In the genomic region with DNA sequence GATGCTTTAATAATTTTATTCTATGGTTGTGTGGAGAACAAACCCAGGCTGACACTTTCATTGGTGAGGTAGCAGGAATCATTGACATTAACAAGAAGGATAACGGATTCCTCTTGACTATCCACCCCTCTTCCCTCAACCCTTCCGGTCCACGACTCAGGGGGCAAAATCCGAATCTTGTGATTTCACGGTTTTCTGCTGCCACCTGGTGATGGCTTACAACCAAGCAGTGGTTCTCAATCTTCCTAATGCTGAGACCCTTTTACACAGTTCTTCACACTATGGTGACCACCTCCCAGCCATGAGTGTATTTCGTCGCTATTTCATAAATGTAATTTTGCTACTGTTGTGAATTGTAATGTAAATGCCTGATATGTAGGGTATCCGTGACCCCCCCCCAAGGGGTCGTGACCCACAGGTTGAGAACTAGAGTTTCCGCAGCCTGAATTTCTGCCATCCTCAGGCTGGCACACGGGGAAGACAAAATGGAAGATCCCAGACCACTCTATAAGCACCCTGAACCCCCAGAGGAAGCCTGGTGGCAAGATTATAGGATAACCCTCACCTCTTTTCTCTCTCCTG, we compare ENCODE assay signal across 8 mouse cellular contexts. TPM values are rescaled to one million over a fixed set of nuclear protein-coding genes. Genes with fewer than 3 reads are reported as not detected.
DNase-seq lines count a peak whose midpoint lies in the region; ATAC-seq and TF ChIP-seq lines count a peak whose summit lies in the region.

No protein-coding gene starts in this region.

- no peak overlapping the region for H3K4me2 ChIP-seq in hindbrain, embryonic 16.5 days (ENCODE audit: low read length)
- H3K4me2 ChIP-seq in myocyte (ENCODE audit: low read depth) = peak overlapping the region; percentile 93

- no peak overlapping the region for H3ac ChIP-seq in myocyte (ENCODE audit: control insufficient read depth, insufficient read length)

- H3K9ac ChIP-seq in hindbrain, embryonic 16.5 days (ENCODE audit: low read depth, low read length) = no peak overlapping the region

- no peaks in the 10 kb centered on the region for H3K36me3 ChIP-seq in hindbrain, embryonic 16.5 days (ENCODE audit: control insufficient read depth, insufficient read depth, low read length)
- H3K36me3 ChIP-seq in hindbrain, embryonic 10.5 days = no peaks in the 10 kb centered on the region
- H3K36me3 ChIP-seq in myocyte (ENCODE audit: control insufficient read depth, insufficient read depth) = no peaks in the 10 kb centered on the region

- H3K27ac ChIP-seq in hindbrain, embryonic 16.5 days (ENCODE audit: low read depth, low read length) = no peak overlapping the region
- H3K27ac ChIP-seq in hindbrain, embryonic 10.5 days = no peak overlapping the region

- no peaks in the 10 kb centered on the region for H3K4me1 ChIP-seq in hindbrain, embryonic 16.5 days (ENCODE audit: control insufficient read depth, insufficient read depth, low read depth, low read length)
- H3K4me1 ChIP-seq in hindbrain, embryonic 10.5 days (replicated peaks) = no peaks in the 10 kb centered on the region

- WGBS in hindbrain, embryonic 16.5 days = 59% methylated on average over 11 of the region's 11 CpGs
- WGBS in hindbrain, embryonic 10.5 days = 65% methylated on average over 11 of the region's 11 CpGs

- no peak for DNase-seq in hindbrain, embryonic 10.5 days (ENCODE audit: low spot score)
- peak; percentile 13 for DNase-seq in embryo, embryonic 9.5 days (ENCODE audit: extremely low spot score)
- no peak for DNase-seq in left cerebral cortex, adult 18-20 months (ENCODE audit: low spot score in 2 of 2)
- DNase-seq in urinary bladder, postnatal 4 days (ENCODE audit: low spot score in 2 of 2) = no peak
- DNase-seq in adrenal gland, postnatal 25 days = no peak

- no peaks in the 10 kb centered on the region for H3K79me2 ChIP-seq in myocyte (ENCODE audit: control insufficient read depth, insufficient read depth)

- no peaks in the 10 kb centered on the region for H3K9me3 ChIP-seq in hindbrain, embryonic 16.5 days (ENCODE audit: control insufficient read depth, low read length)
- H3K9me3 ChIP-seq in hindbrain, embryonic 10.5 days = no peaks in the 10 kb centered on the region

- no peaks in the 10 kb centered on the region for H3K27me3 ChIP-seq in hindbrain, embryonic 16.5 days (replicated peaks; ENCODE audit: control insufficient read depth, insufficient read depth, low read length)
- no peaks in the 10 kb centered on the region for H3K27me3 ChIP-seq in hindbrain, embryonic 10.5 days (ENCODE audit: insufficient read depth, poor library complexity, severe bottlenecking)
- H3K27me3 ChIP-seq in myocyte (ENCODE audit: control insufficient read depth, insufficient read depth, insufficient read length) = no peaks in the 10 kb centered on the region

- no peak for TF ChIP-seq POLR2A in myocyte (IDR thresholded peaks at IDR 0.05; ENCODE audit: insufficient read length, low read depth)

- peak; percentile 48; the same call in 1 of the 2 replicates for ATAC-seq in hindbrain, embryonic 16.5 days
- ATAC-seq in CD4-positive, CD25-positive, alpha-beta regulatory T cell, adult 4 months = peak; percentile 44

- no peak overlapping the region for H3K4me3 ChIP-seq in hindbrain, embryonic 16.5 days (ENCODE audit: low read length)
- H3K4me3 ChIP-seq in hindbrain, embryonic 10.5 days = no peak overlapping the region
- H3K4me3 ChIP-seq in myocyte = peak overlapping the region; percentile 1

TF ChIP-seq in myocyte, 11 proteins besides CTCF, POLR2A, EP300 and RAD21:
- no peak for TF ChIP-seq TCF3 (IDR thresholded peaks at IDR 0.05; ENCODE audit: insufficient read length, low read depth)
- no peak for TF ChIP-seq MYOD1 (IDR thresholded peaks at IDR 0.05; ENCODE audit: control insufficient read depth in 1 of 3, insufficient read length in 2 of 3, low read depth in 2 of 3)
- TF ChIP-seq POLR2AphosphoS2 (IDR thresholded peaks at IDR 0.05; ENCODE audit: insufficient read length, low read depth) = no peak
- TF ChIP-seq TCF12 (IDR thresholded peaks at IDR 0.05; ENCODE audit: insufficient read depth, poor library complexity, severe bottlenecking) = no peak
- no peak for TF ChIP-seq MAX (IDR thresholded peaks at IDR 0.05; ENCODE audit: low read depth)
- no peak for TF ChIP-seq REST (IDR thresholded peaks at IDR 0.05; ENCODE audit: insufficient read depth, insufficient read length)
- no peak for TF ChIP-seq MYOG (IDR thresholded peaks at IDR 0.05; ENCODE audit: control insufficient read depth in 1 of 3, insufficient read depth in 1 of 3, insufficient read length in 2 of 3, low read depth in 2 of 3)
- TF ChIP-seq CEBPB (IDR thresholded peaks at IDR 0.05; ENCODE audit: insufficient read depth, poor library complexity, severe bottlenecking) = no peak
- TF ChIP-seq E2F4 (IDR thresholded peaks at IDR 0.05; ENCODE audit: insufficient read depth) = no peak
- TF ChIP-seq USF1 (IDR thresholded peaks at IDR 0.05; ENCODE audit: low read depth) = no peak
- no peak for TF ChIP-seq SRF (IDR thresholded peaks at IDR 0.05; ENCODE audit: control insufficient read depth, insufficient read length, low read depth)
TF ChIP-seq in myocyte: peak in this region for 0.

RNA-seq across cellular contexts. Expression of gene Fasl, which starts 52.7 kb away (rescaled TPM):
- polyA plus RNA-seq in hindbrain, embryonic 16.5 days (2015; fragmentation: Nextera tagmentation; extraction: Ambion mirVana) = 0.08 and 0.10 TPM in 2 replicates
- not detected in 2 replicates for polyA plus RNA-seq in hindbrain, embryonic 10.5 days (2016; fragmentation: Nextera tagmentation; extraction: Ambion mirVana)
- polyA plus RNA-seq in CD4-positive, CD25-positive, alpha-beta regulatory T cell, adult 4 months (2017; shearing (Covaris generic)) = 10 to 100 TPM; 10.7 to 12.7 TPM
- polyA plus RNA-seq in myocyte (2012; fragmentation: generic; extraction: Trizol) = not detected
- total RNA-seq in left cerebral cortex, adult 18-20 months (2021) = under 1 TPM in 1 of 2 experiments, not detected in 1; 0.19 TPM
- not detected in 2 replicates for total RNA-seq in adrenal gland, postnatal 25 days (2021)

Comparison
In these comparisons a context has a peak if more than half of its experiments do, and no peak if none do; other contexts are left out.
1. RNA of gene Fasl, which starts 52.7 kb away (polyA plus RNA-seq): 10.7 to 12.7 TPM in CD4-positive, CD25-positive, alpha-beta regulatory T cell, adult 4 months; 0.08 to 0.10 TPM in hindbrain, embryonic 16.5 days, not detected in hindbrain, embryonic 10.5 days and not detected in myocyte (single experiment); every median in the first group is over 10 times any median in the second.